Mouse (Mus musculus) brain, embryonic 14.5 days (tissue): ENCODE measurements at regions not wholly inside any gene's neighbourhood (a gene's known extent, or its start where the extent isn't known, plus 50 kb on each side); places are given as distances from the start of the nearest gene placed in this dataset.

Experiments
- CTCF ChIP-seq: fragments of 200-500 bp; IDR thresholded peaks from 2 replicates; pipeline ENCODE4 v1.5.1; 2012; ENCODE audit warnings: inconsistent platforms, mild to moderate bottlenecking, moderate library complexity, borderline replicate concordance; ENCODE audit not compliant: insufficient read depth, insufficient read length; ENCODE audit errors: extremely low read depth
- POLR2A ChIP-seq: fragments of 200-500 bp; IDR thresholded peaks from 2 replicates; pipeline ENCODE4 v1.6.1; 2012; ENCODE audit warnings: mild to moderate bottlenecking, inconsistent platforms, borderline replicate concordance; ENCODE audit not compliant: poor library complexity, insufficient read depth, insufficient read length, severe bottlenecking; ENCODE audit errors: extremely low read depth

GRCm38 (mm10) chr10:98373314-98373713 lies 540.9 kb upstream of the Atp2b1 start:
- TF ChIP-seq CTCF (no peak), POLR2A (no peak)
